Mouse (Mus musculus): ENCODE data around the gene Iqcf3. TPM values are rescaled to one million over a fixed set of nuclear protein-coding genes. Genes with fewer than 3 reads are reported as not detected.
"Not testable (repeated sequence)": the region's sequence is repeated elsewhere in the genome, so short reads cannot be mapped to it uniquely, and the experiment has no call there.

The Iqcf3 gene
- polyA plus RNA-seq (2012; fragmentation: generic; extraction: Trizol) = not detected
- long read RNA-seq, experiment 1 = 0 reads
- long read RNA-seq, experiment 2 = 0 reads

- no peaks in the 10 kb centered on the region for H3K79me3 ChIP-seq (ENCODE audit: low read depth)
- TF ChIP-seq CTCF (IDR thresholded peaks at IDR 0.05; ENCODE audit: control insufficient read depth, insufficient read depth, insufficient read length) = no peak
- no peak for TF ChIP-seq MAX (IDR thresholded peaks at IDR 0.05)
- no peak for TF ChIP-seq MYOG (IDR thresholded peaks at IDR 0.05; ENCODE audit: control insufficient read depth, extremely low read depth, insufficient read length)
- no peak for TF ChIP-seq FOSL1 (IDR thresholded peaks at IDR 0.05; ENCODE audit: insufficient read depth, low read length, poor library complexity, severe bottlenecking)
- no peak for TF ChIP-seq MYOD1 (IDR thresholded peaks at IDR 0.05; ENCODE audit: control insufficient read depth, insufficient read length, low read depth)
- no peak for TF ChIP-seq CEBPB (IDR thresholded peaks at IDR 0.05; ENCODE audit: low read depth)
- TF ChIP-seq USF1 (IDR thresholded peaks at IDR 0.05; ENCODE audit: low read depth) = no peak
- H3K36me3 ChIP-seq (ENCODE audit: control insufficient read depth, insufficient read depth) = no peaks in the 10 kb centered on the region
- no peak within 1 kb of the TSS for H3ac ChIP-seq (ENCODE audit: control insufficient read depth, insufficient read length, low read depth)
- H3K79me2 ChIP-seq (ENCODE audit: control insufficient read depth, insufficient read depth) = no peaks in the 10 kb centered on the region
- H3K4me3 ChIP-seq (ENCODE audit: insufficient read depth, poor library complexity, severe bottlenecking) = no peak within 1 kb of the TSS
- H3K27me3 ChIP-seq (ENCODE audit: control insufficient read depth, insufficient read depth, insufficient read length) = peaks cover 38% of the 10 kb centered on the region
Observed at GRCm38 (mm10) chr9:106561531-106561930, at the start of gene Iqcf3. Gene Iqcf3 (minus strand): TSS chr9:106561631.

- Histone ChIP-seq H3K79me2 (ENCODE audit: control insufficient read depth, insufficient read depth) (no peaks in the 10 kb centered on the region), H3ac (ENCODE audit: control insufficient read depth, insufficient read length, low read depth) (no peak overlapping the region), H3K27me3 (ENCODE audit: control insufficient read depth, insufficient read depth, insufficient read length) (peaks cover 53% of the 10 kb centered on the region), H3K4me3 (ENCODE audit: insufficient read depth, poor library complexity, severe bottlenecking) (no peak overlapping the region), H3K36me3 (ENCODE audit: control insufficient read depth, insufficient read depth) (no peaks in the 10 kb centered on the region), H3K79me3 (ENCODE audit: low read depth) (no peaks in the 10 kb centered on the region)
- TF ChIP-seq USF1 (IDR thresholded peaks at IDR 0.05; ENCODE audit: low read depth) (no peak), CEBPB (IDR thresholded peaks at IDR 0.05; ENCODE audit: low read depth) (no peak), FOSL1 (IDR thresholded peaks at IDR 0.05; ENCODE audit: insufficient read depth, low read length, poor library complexity, severe bottlenecking) (no peak), MYOG (IDR thresholded peaks at IDR 0.05; ENCODE audit: control insufficient read depth, extremely low read depth, insufficient read length) (no peak), CTCF (IDR thresholded peaks at IDR 0.05; ENCODE audit: control insufficient read depth, insufficient read depth, insufficient read length) (no peak), MAX (IDR thresholded peaks at IDR 0.05) (no peak)
Observed at GRCm38 (mm10) chr9:106610727-106611126, 49.3 kb upstream of the Iqcf3 start.

DNA sequence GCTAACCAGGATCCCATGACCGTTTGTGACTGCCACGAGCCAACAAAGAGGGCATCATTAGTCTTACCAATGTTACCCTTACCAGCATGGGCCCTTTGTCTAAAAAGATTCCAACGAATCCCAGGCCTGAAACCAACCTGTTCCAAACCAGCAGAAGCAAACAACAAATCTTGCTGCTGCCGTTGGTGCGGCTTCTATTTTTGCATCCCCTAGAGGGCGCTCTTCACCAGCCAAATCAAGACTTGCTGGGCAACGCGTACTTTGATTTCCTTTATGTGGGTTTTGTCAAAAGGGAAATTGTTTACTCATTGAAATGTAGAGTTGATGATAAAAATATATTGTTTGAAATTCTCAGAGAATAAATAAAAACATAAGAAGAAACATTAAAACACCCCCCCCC lies 39.1 kb upstream of the Iqcf3 start:
- no peaks in the 10 kb centered on the region for H3K36me3 ChIP-seq (ENCODE audit: control insufficient read depth, insufficient read depth)

GRCm38 (mm10) chr9:106598466-106598865 lies 37.0 kb upstream of the Iqcf3 start:
- H3K36me3 ChIP-seq (ENCODE audit: control insufficient read depth, insufficient read depth) = no peaks in the 10 kb centered on the region
- H3K27me3 ChIP-seq (ENCODE audit: control insufficient read depth, insufficient read depth, insufficient read length) = peaks cover 19% of the 10 kb centered on the region
- no peak overlapping the region for H3K4me3 ChIP-seq (ENCODE audit: insufficient read depth, poor library complexity, severe bottlenecking)
- H3K79me2 ChIP-seq (ENCODE audit: control insufficient read depth, insufficient read depth) = no peaks in the 10 kb centered on the region
- no peaks in the 10 kb centered on the region for H3K79me3 ChIP-seq (ENCODE audit: low read depth)
- TF ChIP-seq MAX (IDR thresholded peaks at IDR 0.05) (no peak), CTCF (IDR thresholded peaks at IDR 0.05; ENCODE audit: control insufficient read depth, insufficient read depth, insufficient read length) (no peak), MYOG (IDR thresholded peaks at IDR 0.05; ENCODE audit: control insufficient read depth, extremely low read depth, insufficient read length) (no peak), FOSL1 (IDR thresholded peaks at IDR 0.05; ENCODE audit: insufficient read depth, low read length, poor library complexity, severe bottlenecking) (no peak), CEBPB (IDR thresholded peaks at IDR 0.05; ENCODE audit: low read depth) (no peak), USF1 (IDR thresholded peaks at IDR 0.05; ENCODE audit: low read depth) (no peak), MYOD1 (IDR thresholded peaks at IDR 0.05; ENCODE audit: control insufficient read depth, insufficient read length, low read depth) (no peak)
- H3ac ChIP-seq (ENCODE audit: control insufficient read depth, insufficient read length, low read depth) = no peak overlapping the region

More for the DNA sequence above, 39.1 kb upstream of the Iqcf3 start:
- Histone ChIP-seq H3K79me3 (ENCODE audit: low read depth) (no peaks in the 10 kb centered on the region), H3K4me3 (ENCODE audit: insufficient read depth, poor library complexity, severe bottlenecking) (no peak overlapping the region), H3K79me2 (ENCODE audit: control insufficient read depth, insufficient read depth) (no peaks in the 10 kb centered on the region), H3ac (ENCODE audit: control insufficient read depth, insufficient read length, low read depth) (no peak overlapping the region), H3K27me3 (ENCODE audit: control insufficient read depth, insufficient read depth, insufficient read length) (peaks cover 20% of the 10 kb centered on the region)
- TF ChIP-seq FOSL1 (IDR thresholded peaks at IDR 0.05; ENCODE audit: insufficient read depth, low read length, poor library complexity, severe bottlenecking) (no peak), CTCF (IDR thresholded peaks at IDR 0.05; ENCODE audit: control insufficient read depth, insufficient read depth, insufficient read length) (peak; percentile 4), MYOG (IDR thresholded peaks at IDR 0.05; ENCODE audit: control insufficient read depth, extremely low read depth, insufficient read length) (no peak), MAX (IDR thresholded peaks at IDR 0.05) (no peak), USF1 (IDR thresholded peaks at IDR 0.05; ENCODE audit: low read depth) (no peak), MYOD1 (IDR thresholded peaks at IDR 0.05; ENCODE audit: control insufficient read depth, insufficient read length, low read depth) (no peak), CEBPB (IDR thresholded peaks at IDR 0.05; ENCODE audit: low read depth) (no peak)

DNA sequence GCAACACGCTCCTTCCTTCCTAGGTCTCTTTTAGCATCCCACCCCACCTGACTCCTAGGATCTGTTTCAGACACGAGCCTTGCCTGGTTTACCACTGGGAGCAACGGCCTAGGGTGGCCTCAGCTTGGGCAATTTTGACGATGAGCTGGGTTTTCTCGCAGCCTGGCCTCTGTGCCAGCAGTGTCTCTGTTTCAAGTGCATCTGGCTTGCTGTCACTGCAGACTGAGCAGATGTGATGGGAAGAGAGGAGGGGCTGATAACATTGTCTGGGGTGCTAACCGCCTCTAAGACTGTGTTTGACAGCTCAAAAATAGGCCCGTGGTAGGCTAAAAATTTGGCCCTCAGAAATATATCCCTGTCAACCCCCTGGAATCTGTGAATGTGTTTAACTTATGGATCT lies 34.4 kb upstream of the Iqcf3 start:
- H3K4me3 ChIP-seq (ENCODE audit: insufficient read depth, poor library complexity, severe bottlenecking) = no peak overlapping the region
- no peaks in the 10 kb centered on the region for H3K79me3 ChIP-seq (ENCODE audit: low read depth)
- peaks cover 26% of the 10 kb centered on the region for H3K27me3 ChIP-seq (ENCODE audit: control insufficient read depth, insufficient read depth, insufficient read length)
- TF ChIP-seq USF1 (IDR thresholded peaks at IDR 0.05; ENCODE audit: low read depth) (no peak), MAX (IDR thresholded peaks at IDR 0.05) (no peak), MYOD1 (IDR thresholded peaks at IDR 0.05; ENCODE audit: control insufficient read depth, insufficient read length, low read depth) (no peak), FOSL1 (IDR thresholded peaks at IDR 0.05; ENCODE audit: insufficient read depth, low read length, poor library complexity, severe bottlenecking) (no peak), CEBPB (IDR thresholded peaks at IDR 0.05; ENCODE audit: low read depth) (no peak), CTCF (IDR thresholded peaks at IDR 0.05; ENCODE audit: control insufficient read depth, insufficient read depth, insufficient read length) (no peak), MYOG (IDR thresholded peaks at IDR 0.05; ENCODE audit: control insufficient read depth, extremely low read depth, insufficient read length) (no peak)
- no peaks in the 10 kb centered on the region for H3K36me3 ChIP-seq (ENCODE audit: control insufficient read depth, insufficient read depth)
- H3ac ChIP-seq (ENCODE audit: control insufficient read depth, insufficient read length, low read depth) = no peak overlapping the region
- no peaks in the 10 kb centered on the region for H3K79me2 ChIP-seq (ENCODE audit: control insufficient read depth, insufficient read depth)

GRCm38 (mm10) chr9:106595402-106595801 lies 34.0 kb upstream of the Iqcf3 start:
- peaks cover 26% of the 10 kb centered on the region for H3K27me3 ChIP-seq (ENCODE audit: control insufficient read depth, insufficient read depth, insufficient read length)
- not testable (repeated sequence) for H3K36me3 ChIP-seq (ENCODE audit: control insufficient read depth, insufficient read depth); H3K79me2 ChIP-seq (ENCODE audit: control insufficient read depth, insufficient read depth); H3K4me3 ChIP-seq (ENCODE audit: insufficient read depth, poor library complexity, severe bottlenecking); H3ac ChIP-seq (ENCODE audit: control insufficient read depth, insufficient read length, low read depth); H3K79me3 ChIP-seq (ENCODE audit: low read depth)

Data from C2C12 (cell line).